Mouse (Mus musculus) adrenal gland, adult (tissue): ENCODE measurements around the gene Crygn.
A peak's percentile ranks its signal among the peaks of the same experiment; 100 is the strongest.

ENCODE experiments used
- DNase-seq, 2 experiments: peaks; one replicate each; pipeline ENCODE4 v3.0.0; 2022 to 2023; ENCODE audit warnings: low spot score in 1 of 2; ENCODE audit not compliant: inconsistent age in 2 of 2

Gene Crygn

DNA sequence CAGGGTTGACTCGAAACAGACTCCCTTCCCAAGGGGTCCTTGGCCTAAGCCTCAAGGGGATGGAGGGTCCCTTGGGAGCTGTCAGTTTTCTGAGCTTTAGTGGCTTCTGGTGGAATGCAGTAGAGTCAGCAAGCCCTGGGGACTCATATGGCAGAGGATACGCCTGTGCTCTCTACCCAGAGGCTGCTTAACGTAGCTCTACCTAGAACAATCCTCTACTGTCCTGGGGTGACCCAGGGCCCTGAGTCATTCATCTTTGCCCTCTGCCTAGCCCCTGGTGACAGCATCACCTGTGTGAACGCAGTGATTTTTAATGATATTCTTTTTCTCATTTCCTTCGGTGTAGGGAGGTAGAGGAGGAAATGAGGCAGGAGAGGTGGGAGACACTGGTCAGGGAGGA, 8.1 kb downstream of the Crygn start:
- DNase-seq = peak in 1 of 2 experiments; percentile 34

DNA sequence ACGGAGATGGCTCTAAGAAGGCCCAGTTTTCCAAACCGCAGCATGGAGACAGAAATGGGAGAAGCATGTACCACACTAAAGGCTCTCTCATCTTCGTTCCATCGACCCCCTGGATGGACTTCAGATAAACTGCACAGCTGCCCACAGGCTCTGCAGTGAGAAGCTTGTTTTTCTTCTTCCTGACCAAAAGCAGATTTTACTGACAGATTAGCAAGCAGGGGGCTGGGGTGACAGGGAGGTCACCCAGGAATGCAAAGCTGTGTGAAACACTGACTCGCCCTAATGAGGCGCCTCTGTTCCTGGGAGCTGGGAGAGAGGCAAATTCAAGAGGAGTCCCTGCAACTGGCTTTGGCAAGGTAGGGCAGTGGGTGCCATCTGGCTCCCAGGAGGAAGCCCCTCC, 10.3 kb downstream of the Crygn start:
- DNase-seq = no peak

DNA sequence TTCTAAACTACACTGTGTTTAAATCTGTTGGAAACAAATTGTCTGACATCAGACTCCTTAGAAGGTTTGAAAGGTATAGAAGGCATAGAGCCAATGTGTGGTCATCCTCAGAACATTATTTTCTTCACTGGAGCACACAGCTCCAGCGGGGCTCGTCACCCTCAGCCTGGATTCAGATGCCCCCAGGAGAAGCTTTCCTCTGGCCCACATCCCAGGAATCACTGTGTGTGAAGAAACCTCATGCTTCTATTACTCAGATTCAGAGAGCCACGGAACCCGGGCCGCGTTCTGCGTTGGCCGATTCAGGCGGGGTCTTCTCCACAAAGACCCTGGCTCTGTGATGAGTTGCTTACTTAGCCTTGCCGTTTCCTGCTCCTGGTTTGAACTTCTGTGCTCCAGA, 13.9 kb downstream of the Crygn start:
- DNase-seq = no peak

DNA sequence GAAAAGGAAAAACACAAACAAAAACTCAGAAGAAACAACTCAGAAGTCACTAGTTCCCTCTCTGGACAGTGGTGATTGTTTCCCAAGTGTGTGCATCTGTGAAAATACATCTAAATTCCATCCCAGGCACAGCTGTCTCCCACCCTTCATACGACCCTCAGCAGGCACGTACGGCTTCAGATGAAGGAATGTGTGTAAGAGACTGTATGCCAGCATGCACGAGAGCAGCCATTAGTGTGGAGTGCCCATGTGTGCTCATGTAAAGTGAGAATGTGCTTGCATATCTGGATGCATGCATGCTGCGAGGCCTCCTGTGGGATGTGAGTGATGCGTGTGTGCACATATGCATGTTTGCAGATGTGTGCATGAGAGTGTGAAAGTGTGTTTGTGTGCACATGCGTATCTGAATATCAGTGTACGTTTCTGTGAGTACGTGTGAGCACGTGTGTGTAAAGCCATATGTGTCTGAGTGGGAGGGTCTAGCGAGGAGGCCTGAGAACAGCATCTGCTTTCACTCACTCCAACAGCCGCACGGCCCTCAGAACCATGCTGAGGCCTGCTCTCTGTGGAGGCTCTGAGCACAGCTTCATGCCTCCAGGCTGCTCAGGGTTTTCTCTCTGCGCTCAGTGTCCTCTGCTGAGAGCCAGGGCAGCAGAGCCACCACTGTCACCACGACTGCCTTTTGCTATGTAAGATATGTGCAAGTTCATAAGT, 16.5 kb downstream of the Crygn start:
- DNase-seq = no peak

DNA sequence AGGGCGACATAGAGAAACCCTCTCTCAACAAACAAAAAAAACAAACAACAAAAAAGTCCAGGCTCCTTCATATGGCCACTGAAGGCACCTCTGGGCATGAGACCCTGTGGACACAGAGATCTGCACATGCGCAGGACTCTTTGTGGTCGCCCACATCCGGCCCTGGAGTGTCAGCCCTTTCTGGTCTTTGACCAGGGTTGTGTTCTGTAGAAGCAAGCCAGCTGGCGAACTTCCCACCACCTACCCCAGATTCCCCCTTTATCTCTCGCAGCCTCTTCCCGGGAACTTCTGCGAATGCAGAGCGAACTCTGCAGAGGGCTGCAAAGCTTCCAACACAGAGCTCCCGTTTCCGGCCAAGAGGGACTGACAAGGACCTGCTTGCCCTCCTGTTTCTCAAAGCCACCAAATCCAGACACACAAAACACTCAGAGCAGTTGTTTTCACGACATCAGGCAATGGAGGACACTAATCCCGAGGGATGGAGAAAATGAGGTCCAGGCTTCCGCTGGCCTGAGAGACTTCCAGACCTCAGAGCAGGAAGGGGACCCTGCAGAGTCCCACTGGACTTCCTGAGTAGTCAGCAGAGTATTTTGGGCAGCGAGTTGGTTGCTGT, 18.6 kb downstream of the Crygn start:
- peak; percentile 54 to 67 for DNase-seq

DNA sequence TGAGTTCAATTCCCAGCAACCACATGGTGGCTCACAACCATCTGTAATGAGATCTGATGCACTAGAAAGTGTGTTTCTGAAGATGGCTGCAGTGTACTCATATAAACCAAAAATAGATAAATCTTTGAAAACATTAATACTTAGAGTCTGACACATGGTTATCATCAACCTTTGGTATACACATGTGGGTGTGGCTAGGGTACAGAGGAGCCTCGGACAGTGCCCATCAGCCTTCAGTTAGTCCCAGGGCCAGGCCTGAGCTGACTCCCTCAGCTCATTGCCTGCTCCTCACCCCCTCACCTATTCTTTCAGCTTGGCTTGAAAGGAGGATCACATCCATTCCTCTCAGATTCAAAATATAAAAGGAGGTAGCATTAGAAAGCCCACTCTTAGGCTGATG, 19.3 kb downstream of the Crygn start:
- DNase-seq = no peak

DNA sequence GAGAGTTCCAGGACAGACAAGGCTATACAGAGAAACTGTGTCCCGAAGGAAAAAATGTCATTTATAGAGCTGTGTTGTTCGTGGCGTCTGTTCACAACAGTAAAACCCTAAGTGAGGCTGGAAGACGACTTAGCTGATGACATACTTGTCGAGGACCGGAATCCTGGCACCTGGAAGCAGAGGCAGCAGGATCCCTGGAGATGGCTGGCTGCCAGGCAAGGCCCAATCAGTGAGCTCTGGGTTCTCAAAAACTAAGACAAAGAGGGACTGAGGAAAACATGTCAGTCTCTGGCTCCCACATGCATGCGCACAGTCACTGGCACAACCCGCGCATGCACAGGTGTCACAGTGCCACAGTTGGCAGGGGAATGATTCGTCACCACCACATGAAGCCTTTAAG, 20.2 kb downstream of the Crygn start:
- no peak for DNase-seq

DNA sequence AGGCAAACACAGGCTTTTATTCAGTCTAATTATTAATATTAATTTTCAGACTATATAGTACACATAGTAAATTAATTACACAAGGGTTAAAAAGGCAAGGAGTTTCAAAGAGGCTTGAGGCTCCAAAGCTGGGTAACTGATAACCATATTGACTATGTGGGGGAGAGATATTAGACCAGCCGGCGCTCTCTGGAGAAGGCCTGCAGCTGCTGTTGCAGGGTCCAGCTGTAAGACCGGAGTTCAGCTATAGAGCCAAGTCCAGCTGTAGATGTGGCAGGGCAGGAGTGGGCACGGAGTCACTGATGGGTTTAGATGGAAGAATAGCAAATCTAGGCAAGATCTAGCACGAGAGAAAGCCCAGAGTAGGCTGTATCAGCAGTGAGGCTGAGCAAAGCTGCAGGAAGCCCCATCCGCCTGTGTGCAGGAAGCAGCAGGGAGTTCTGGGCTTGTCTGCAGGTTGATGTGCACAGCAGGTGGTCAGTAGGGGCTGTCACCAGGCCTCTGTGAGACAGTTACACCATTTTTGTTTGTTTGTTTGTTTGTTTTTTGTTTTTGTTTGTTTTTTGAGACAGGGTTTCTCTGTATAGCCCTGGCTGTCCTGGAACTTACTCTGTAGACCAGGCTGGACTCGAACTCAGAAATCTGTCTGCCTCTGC, 23.9 kb downstream of the Crygn start:
- no peak for DNase-seq

DNA sequence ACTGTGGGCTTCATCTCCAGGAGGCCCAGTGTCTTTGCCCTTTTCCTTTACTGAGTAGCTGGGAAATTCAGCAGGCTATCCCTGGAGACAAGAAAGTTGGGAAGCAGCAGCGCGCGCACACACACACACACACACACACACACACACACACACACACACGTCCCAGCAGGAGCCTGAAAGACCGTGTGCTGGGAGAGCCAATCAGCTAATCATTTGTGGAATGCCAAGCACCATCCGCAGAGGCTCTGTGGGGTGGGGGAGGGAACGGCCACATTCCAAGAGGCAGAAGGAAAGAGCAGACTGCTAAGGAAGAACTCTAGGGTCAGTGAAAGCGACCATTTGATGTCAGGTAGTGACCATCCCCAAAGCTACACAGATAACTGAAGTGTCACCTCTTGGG, 24.7 kb downstream of the Crygn start:
- DNase-seq = no peak

DNA sequence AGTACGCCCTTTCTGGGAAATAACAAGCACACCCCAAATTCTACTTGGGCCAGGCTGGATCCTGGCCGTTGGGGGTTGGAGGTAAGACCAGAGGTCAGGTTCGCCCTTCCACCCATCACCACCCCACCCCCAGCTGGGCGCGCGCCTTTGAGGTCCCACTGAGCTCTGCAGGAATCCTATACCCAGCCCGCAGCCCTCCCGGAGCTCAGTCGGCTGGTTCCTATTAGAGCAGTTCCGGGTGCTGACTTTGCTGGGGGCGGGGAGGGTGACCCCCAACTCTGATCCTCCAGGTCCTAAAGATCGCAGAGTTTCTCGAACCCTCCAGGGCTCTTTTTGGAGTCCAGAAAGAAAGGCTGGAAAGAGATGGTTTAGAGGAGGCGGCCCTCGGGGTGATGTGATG, 26.8 kb downstream of the Crygn start:
- no peak for DNase-seq

DNA sequence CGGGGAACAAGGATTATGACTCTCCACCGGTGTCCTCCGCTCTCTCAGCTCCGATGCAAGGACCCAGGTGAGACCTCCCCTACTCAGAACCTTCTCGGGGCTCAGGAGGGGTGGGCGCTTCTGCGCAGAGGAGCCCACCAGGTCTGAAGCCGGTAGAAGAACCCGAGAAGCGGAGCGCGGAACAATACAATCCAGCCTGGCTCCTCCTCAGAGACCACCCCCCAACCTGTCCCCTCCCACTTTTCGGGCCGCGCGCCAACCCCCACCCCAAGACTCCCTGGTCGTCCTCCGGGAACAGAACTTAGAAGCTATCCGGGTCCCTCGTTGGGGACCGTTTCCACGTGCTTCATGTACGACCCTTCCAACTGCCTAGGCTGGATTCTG, 27.3 kb downstream of the Crygn start, which contains the start of gene Wdr86:
Gene Wdr86, minus strand, starts transcription at position 240 of the 384 bp plus-strand sequence.
- peak in 1 of 2 experiments; percentile 26 for DNase-seq

DNA sequence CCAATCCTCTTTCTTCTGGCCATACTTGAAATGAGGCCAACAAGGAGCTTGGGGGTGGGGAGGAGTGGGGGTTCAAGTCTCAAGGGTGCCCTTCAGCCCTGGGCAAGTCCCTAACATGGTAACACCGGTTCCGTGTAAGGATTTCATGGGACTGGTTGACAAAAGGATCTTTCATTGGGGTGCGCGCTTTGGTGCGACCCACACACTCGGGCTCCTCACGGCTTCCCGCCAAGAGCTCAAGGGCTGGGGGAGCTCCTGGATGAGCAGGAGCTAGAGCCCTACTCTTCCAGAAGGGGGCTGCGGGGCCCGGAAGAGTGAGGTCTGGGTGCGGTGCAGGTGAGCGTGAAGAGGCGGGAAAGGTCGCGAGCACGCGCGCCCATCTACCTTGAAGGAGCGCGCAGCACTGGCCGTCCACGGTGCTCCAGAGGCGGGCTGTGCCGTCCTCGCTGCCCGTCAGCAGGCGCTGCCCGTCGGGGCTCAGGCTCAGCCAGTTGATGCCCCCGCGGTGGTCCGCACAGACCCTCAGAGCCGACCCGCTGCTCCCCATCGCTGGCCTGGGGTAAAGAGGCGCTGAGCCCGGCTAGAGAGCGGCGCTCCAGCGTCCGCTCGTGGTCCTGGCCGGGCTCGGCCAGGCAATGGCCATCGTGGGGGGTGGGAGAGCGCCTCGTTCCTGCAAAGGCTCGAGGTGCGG, 27.9 kb downstream of the Crygn start:
- peak in 1 of 2 experiments; percentile 29 for DNase-seq

DNA sequence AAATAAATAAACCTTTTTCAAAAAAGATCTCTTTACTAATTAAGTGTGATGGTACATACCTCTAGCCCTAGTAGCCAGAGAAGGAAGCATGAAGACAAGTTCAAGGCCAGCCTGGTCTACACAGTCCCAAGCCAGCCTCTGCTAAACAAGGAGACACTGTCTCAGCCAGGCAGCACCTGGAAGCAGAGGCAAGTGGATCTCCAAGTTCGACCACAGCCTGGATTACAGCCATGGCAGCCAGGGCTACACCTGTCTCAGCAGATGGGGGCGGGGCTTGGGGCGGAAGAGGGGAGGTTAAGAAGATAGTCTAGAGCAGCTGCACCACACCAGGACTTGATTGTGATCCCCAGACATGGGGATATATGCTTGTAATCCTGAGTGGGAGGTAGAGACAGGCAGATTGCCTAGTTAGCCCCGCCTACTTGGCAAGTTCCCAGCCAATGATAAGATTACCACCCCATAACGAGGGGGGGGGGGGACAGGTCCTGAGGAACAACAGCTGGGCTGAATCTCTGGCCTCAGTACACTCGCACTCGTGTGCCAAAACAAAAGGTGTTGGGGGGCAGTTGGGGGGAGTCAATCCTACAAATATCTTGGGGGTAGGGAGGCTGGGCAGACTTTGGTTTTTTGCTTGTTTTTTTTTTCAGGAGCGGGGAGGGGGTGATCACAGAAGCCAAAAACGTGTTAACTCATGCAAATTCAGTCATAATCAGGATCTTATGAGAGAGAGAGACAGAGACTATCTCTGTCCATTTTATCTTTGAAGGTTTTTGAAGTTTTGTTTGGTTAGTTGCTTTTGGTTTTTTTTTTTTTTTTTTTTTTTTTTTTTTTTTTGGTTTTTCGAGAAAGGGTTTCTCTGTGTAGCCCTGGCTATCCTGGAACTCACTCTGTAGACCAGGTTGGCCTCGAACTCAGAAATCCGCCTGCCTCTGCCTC, 30.6 kb downstream of the Crygn start:
- peak in 1 of 2 experiments; percentile 44 for DNase-seq

DNA sequence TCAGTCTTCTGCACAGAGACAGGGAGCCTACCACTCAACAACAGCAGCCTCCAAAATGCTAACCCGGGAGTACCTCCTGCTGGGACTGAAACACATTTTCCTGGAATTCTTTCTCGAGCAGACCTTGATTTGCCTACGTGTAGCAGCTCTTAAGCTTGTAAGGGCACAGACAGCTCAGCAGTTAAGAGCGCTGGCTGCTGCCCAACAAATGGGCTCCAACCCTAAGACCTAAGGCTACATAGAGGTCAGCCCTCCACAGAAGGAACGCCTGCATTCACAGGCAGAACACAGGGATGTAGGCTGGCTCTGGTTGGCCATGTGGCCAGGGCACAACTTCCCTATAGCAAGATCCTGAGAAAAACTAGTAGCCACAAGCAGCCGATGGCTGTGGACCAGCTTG, 31.9 kb downstream of the Crygn start:
- peak in 1 of 2 experiments; percentile 39 for DNase-seq

DNA sequence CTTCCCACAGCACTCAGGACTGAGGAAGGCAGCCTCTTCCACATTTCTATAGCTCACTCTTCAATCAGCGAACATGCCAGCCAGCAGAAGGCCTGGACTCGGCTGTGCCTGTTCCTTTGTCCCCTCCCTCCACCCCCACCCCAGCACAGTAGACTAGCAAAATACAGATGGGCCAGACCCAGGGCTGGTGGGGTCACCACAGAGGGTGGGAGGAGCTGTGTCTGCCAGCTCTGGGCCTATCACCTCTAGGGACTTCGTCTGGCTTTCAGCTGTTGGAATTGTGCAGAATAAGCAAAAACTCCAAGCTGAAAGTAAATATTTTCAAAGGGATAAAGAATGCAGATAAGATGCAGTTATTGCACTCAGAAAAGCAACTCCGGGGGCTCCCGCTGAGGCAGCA, 33.0 kb downstream of the Crygn start:
- no peak for DNase-seq

DNA sequence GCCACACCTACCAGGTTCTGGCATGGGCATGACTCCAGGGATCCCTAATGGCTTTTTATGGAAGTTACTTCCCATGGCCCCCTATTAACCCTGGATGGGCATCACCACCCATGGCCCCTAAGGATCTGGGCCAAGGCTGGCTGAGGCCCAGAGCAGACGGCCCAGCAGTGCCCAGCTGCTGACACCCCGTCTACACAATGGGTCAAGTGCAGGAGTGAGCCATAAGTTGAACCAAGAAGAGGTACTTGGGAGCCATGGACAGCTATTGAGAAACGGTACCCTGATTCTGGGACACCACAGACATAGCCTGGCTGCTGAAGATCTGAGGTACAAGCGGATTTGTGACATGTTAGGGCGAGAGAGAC, 33.6 kb downstream of the Crygn start:
- DNase-seq = no peak

DNA sequence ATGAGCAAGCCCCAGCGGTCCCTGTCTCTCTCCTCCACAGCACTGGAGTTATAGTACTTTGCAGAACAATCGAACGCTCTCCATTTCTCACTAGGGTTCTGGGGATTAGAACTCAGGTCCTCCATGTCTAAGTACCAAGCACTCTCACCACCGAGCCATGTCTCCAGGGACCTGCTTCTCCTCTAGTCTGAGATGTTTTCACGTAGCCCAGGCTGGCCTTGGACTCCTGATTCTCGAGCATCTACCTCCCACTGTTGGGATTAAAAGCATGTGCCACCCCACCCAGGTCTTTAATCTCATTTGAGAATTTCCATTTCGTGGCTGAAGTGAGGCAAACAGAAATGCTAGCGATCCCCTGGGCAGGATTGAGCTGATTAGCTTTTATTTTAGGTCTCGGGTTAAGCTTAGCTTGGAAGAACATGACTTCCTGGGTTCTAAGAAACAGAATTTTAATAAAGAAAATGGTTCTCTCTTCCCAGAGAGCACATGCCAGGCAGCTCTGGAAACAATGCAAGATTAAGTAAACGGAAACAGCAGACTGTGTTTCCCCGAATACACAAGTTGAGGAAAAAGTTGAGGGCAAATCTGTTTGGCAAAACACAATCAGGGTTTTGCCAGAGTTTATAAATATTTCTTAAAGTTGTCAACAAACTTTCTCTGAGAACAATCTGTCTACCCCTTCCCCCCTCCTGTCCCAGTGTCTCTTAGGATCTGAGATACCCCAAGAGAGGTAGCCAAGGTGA, 34.1 kb downstream of the Crygn start:
- no peak for DNase-seq

DNA sequence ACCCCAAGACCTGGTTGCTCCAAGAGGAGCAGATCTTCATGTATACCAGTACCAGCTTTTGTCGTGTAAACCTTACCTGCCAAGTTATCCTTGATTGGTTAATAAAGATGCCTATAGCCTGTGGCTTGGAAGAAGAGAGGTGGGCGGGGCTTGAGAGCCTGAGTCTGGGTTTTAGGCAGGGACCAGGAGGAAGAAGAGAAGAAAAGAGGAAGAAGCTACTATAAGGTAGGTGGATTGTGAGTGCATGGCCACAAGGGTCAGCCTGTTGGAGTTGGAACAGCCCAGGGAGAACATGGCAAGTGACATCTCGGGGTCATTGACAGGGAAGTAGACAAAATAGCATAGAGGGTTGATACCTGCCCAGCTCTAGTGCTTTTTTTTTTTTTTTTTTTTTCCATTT, 38.0 kb downstream of the Crygn start:
- DNase-seq = no peak

DNA sequence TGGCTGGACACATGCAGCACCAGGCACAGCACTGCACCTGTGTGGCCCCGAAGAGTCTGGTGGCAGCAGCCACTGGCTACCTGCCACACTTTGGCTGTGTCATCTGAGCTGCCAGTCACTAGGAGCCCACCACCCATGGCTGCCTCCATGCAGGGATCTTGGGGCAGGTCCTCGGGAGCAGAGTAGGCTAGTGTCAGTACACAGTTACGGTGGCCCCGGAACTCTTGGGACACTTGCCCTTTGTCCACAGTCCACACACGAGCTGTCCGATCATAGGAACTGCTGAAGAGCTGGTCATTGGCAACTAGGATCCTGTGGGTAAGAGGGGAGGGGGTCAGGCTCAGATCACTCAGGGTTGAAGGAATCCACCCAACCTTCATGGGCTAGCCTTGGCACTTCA, 39.7 kb downstream of the Crygn start:
- DNase-seq = no peak

DNA sequence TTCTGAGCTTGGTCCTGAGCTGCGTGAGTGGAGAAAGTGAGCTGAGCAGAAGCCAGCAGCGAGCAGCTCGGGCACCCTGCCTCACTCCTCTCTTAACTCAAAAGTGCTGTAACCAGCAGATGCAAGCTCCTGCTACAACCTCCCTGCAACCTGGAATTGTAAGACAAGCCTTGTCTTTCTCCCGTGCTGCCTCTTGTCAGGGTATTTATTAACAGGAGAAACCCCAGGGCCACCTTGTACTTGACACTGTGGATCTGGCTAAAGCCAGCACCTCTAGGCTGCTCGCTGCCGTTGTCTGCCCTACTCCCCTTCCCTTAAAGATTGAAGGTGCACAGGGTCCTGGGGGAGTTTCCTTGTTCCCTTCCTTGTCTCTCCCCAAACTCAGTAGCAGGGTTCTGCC, 43.8 kb downstream of the Crygn start:
- DNase-seq = peak in 1 of 2 experiments; percentile 34
